Mouse (Mus musculus): ENCODE measurements around the gene Gan. TPM values are rescaled to one million over a fixed set of nuclear protein-coding genes. Genes with fewer than 3 reads are reported as not detected.

The Gan gene
- total and polyA plus RNA-seq, 3 experiments, result 1.5 to 2.9 (median 2.8) TPM

DNA sequence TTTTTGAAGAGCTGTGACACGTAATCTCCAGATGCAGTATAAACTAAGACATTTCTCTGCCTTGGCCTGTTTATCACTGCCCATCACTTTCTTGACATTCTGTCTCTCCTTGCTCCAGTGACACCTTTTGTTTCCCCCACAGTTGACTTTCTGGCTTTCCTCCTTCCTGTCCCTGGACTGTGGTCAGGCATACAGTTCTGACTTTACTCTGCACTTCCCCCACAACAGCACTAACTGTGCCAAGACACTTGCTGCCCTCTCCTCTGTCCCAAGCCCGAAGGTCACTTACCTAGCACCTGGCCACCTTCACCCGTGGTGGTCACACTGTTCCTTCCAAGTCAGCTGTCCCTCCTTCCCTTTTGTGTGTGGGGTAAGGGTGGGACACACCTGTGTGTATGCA is 13.9 kb downstream of the Gan start:
- 0 out of 4 replicates have a peak, but pooled peaks cover 0 to 4% of the 10 kb centered on the region in 2 experiments for H3K4me1 ChIP-seq (ENCODE audit: control insufficient read depth in 1 of 2, insufficient read depth in 2 of 2)

DNA sequence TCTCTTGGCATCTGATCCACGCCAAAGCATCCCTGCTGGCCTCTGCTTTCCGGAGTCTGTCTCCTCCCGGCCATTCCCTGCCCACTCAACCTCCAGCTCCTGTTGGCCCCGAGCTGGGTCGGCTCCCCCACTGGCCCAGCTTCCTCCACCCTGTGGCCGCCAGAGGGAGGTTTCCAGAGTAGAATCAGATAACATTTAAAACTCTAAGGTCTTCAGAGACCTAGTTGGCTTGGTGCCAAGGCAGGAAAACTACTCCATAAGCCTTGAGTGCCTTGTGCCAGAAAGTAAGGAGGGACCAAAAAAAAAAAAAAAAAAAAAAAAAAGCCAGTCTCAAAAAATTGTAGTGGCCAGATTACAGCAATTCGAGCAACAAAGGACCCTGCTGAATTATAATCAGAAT is 15.0 kb downstream of the Gan start:
- H3K27ac ChIP-seq (ENCODE audit: insufficient read depth, low read depth), result no peak overlapping the region
- 0 out of 4 replicates have a peak, but pooled peaks cover 0 to 4% of the 10 kb centered on the region in 2 experiments for H3K4me1 ChIP-seq (ENCODE audit: control insufficient read depth in 1 of 2, insufficient read depth in 2 of 2)
- H3K4me3 ChIP-seq (replicated peaks in 1 of 3; ENCODE audit: low read depth in 2 of 3, low read length in 2 of 3, poor library complexity in 1 of 3), result no peak overlapping the region
- H3K4me2 ChIP-seq (ENCODE audit: insufficient read depth, low read depth, poor library complexity, severe bottlenecking), result no peak overlapping the region
- dilution Hi-C loops (cut with MboI; ENCODE audit: extremely low pct_ligation_motif_present, extremely low pct_unique_long_range_greater_than_20kb, low sequenced_read_pairs), result no loop called here
- DNase-seq (ENCODE audit: extremely low read depth), result no peak
- no peak overlapping the region for H3K9ac ChIP-seq (ENCODE audit: insufficient read depth, low read depth)
- no peaks in the 10 kb centered on the region for H3K27me3 ChIP-seq (replicated peaks)
- peaks cover 0 to 69% of the 10 kb centered on the region in 2 experiments for H3K36me3 ChIP-seq (replicated peaks in 1 of 2; ENCODE audit: control insufficient read depth in 1 of 2, insufficient read depth in 1 of 2, low read length in 1 of 2)
- in situ Hi-C loops (cut with MboI; ENCODE audit: low pct_ligation_motif_present, low pct_unique_long_range_greater_than_20kb, low sequenced_read_pairs), result no loop called here
- no peak for TF ChIP-seq GABPA (IDR thresholded peaks at IDR 0.05; ENCODE audit: insufficient replicate concordance, low read depth, low read length)
- no peak for TF ChIP-seq ELF1 (IDR thresholded peaks at IDR 0.05; ENCODE audit: low read depth, low read length)
- no peak for TF ChIP-seq KAT2A (IDR thresholded peaks at IDR 0.05; ENCODE audit: insufficient replicate concordance, low read length)
- no peak for TF ChIP-seq PAX5 (IDR thresholded peaks at IDR 0.05; ENCODE audit: low read length)
- TF ChIP-seq ZC3H11A (IDR thresholded peaks at IDR 0.05; ENCODE audit: low read depth, low read length), result no peak
- no peak for TF ChIP-seq JUN (IDR thresholded peaks at IDR 0.05; ENCODE audit: insufficient read depth, low read depth, low read length)
- TF ChIP-seq SMC3 (IDR thresholded peaks at IDR 0.05; ENCODE audit: low read depth, low read length), result no peak
- TF ChIP-seq SIN3A (IDR thresholded peaks at IDR 0.05; ENCODE audit: low read length), result no peak
- TF ChIP-seq ZMIZ1 (IDR thresholded peaks at IDR 0.05; ENCODE audit: low read depth, low read length), result no peak
- TF ChIP-seq HCFC1 (IDR thresholded peaks at IDR 0.05; ENCODE audit: low read depth, low read length), result no peak
- no peaks in the 10 kb centered on the region for H3K79me2 ChIP-seq (replicated peaks; ENCODE audit: control insufficient read depth, extremely low read depth, insufficient read depth, poor library complexity, severe bottlenecking)
- H3K9me3 ChIP-seq (replicated peaks; ENCODE audit: low read length), result no peaks in the 10 kb centered on the region

More for the DNA sequence above, 13.9 kb downstream of the Gan start:
- Histone ChIP-seq H3K9me3 (replicated peaks; ENCODE audit: low read length) (no peaks in the 10 kb centered on the region), H3K27me3 (replicated peaks) (no peaks in the 10 kb centered on the region), H3K9ac (ENCODE audit: insufficient read depth, low read depth) (no peak overlapping the region), H3K36me3 (replicated peaks in 1 of 2; ENCODE audit: control insufficient read depth in 1 of 2, insufficient read depth in 1 of 2, low read length in 1 of 2) (peaks cover 0 to 66% of the 10 kb centered on the region in 2 experiments), H3K4me3 (replicated peaks in 1 of 3; ENCODE audit: low read depth in 2 of 3, low read length in 2 of 3, poor library complexity in 1 of 3) (no peak overlapping the region), H3K79me2 (replicated peaks; ENCODE audit: control insufficient read depth, extremely low read depth, insufficient read depth, poor library complexity, severe bottlenecking) (no peaks in the 10 kb centered on the region), H3K4me2 (ENCODE audit: insufficient read depth, low read depth, poor library complexity, severe bottlenecking) (no peak overlapping the region), H3K27ac (ENCODE audit: insufficient read depth, low read depth) (no peak overlapping the region)
- in situ Hi-C loops (cut with MboI; ENCODE audit: low pct_ligation_motif_present, low pct_unique_long_range_greater_than_20kb, low sequenced_read_pairs), result no loop called here
- dilution Hi-C loops (cut with MboI; ENCODE audit: extremely low pct_ligation_motif_present, extremely low pct_unique_long_range_greater_than_20kb, low sequenced_read_pairs), result no loop called here
- no peak for DNase-seq (ENCODE audit: extremely low read depth)
- TF ChIP-seq ZKSCAN1 (IDR thresholded peaks at IDR 0.05; ENCODE audit: borderline replicate concordance, low read depth, low read length) (no peak), HCFC1 (IDR thresholded peaks at IDR 0.05; ENCODE audit: low read depth, low read length) (no peak), MAFK (IDR thresholded peaks at IDR 0.05; ENCODE audit: insufficient replicate concordance, low read length) (no peak)

DNA sequence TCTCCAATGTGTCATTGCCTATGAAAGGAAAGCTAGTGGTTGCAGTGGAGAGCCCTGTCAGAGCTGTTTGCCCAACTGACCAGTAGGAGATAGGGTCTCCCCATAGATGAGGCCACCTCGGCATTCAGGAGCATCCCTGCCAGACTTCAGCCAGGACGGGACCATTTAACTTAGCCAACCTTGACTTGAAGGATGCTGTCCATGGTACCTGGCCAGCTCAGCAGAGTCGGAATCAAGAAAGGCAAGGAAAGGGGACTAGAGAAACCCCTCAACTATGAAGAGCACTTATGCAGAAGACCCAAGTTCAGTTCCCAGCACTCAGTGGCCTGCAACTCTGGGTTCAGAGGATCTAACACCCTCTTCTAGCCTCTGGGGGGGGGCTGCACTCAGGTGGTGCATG is 15.8 kb downstream of the Gan start:
- no peaks in the 10 kb centered on the region for H3K79me2 ChIP-seq (replicated peaks; ENCODE audit: control insufficient read depth, extremely low read depth, insufficient read depth, poor library complexity, severe bottlenecking)
- no peaks in the 10 kb centered on the region for H3K27me3 ChIP-seq (replicated peaks)
- H3K4me1 ChIP-seq (ENCODE audit: control insufficient read depth in 1 of 2, insufficient read depth in 2 of 2), result 0 out of 4 replicates have a peak, but pooled peaks cover 0 to 4% of the 10 kb centered on the region in 2 experiments
- no peaks in the 10 kb centered on the region for H3K9me3 ChIP-seq (replicated peaks; ENCODE audit: low read length)
- H3K4me3 ChIP-seq (replicated peaks in 1 of 3; ENCODE audit: low read depth in 2 of 3, low read length in 2 of 3, poor library complexity in 1 of 3), result no peak overlapping the region
- no peak for DNase-seq (ENCODE audit: extremely low read depth)
- in situ Hi-C loops (cut with MboI; ENCODE audit: low pct_ligation_motif_present, low pct_unique_long_range_greater_than_20kb, low sequenced_read_pairs) (no loop called here), dilution Hi-C loops (cut with MboI; ENCODE audit: extremely low pct_ligation_motif_present, extremely low pct_unique_long_range_greater_than_20kb, low sequenced_read_pairs) (no loop called here)
- no peak overlapping the region for H3K27ac ChIP-seq (ENCODE audit: insufficient read depth, low read depth)
- TF ChIP-seq CTCF (conservative IDR thresholded peaks at IDR 0.05 in 1 of 2, IDR thresholded peaks at IDR 0.05 in 1 of 2; ENCODE audit: low read depth in 2 of 2, low read length in 2 of 2), result no peak
- TF ChIP-seq MEF2A (IDR thresholded peaks at IDR 0.05; ENCODE audit: borderline replicate concordance, low read depth, low read length), result no peak
- no peak for TF ChIP-seq POLR2AphosphoS2 (IDR thresholded peaks at IDR 0.05; ENCODE audit: low read depth, low read length)
- no peak for TF ChIP-seq USF1 (IDR thresholded peaks at IDR 0.05; ENCODE audit: low read depth, low read length)
- TF ChIP-seq PAX5 (IDR thresholded peaks at IDR 0.05; ENCODE audit: low read length), result no peak
- no peak for TF ChIP-seq EP300 (IDR thresholded peaks at IDR 0.05; ENCODE audit: low read length)
- no peak for TF ChIP-seq E2F4 (IDR thresholded peaks at IDR 0.05; ENCODE audit: insufficient replicate concordance, low read depth, low read length)
- no peak for TF ChIP-seq NRF1 (IDR thresholded peaks at IDR 0.05; ENCODE audit: low read depth, low read length)
- TF ChIP-seq TCF12 (IDR thresholded peaks at IDR 0.05; ENCODE audit: low read depth, low read length), result no peak
- no peak for TF ChIP-seq JUN (IDR thresholded peaks at IDR 0.05; ENCODE audit: insufficient read depth, low read depth, low read length)
- TF ChIP-seq KAT2A (IDR thresholded peaks at IDR 0.05; ENCODE audit: insufficient replicate concordance, low read length), result no peak
- no peak overlapping the region for H3K4me2 ChIP-seq (ENCODE audit: insufficient read depth, low read depth, poor library complexity, severe bottlenecking)
- no peak overlapping the region for H3K9ac ChIP-seq (ENCODE audit: insufficient read depth, low read depth)
- peaks cover 0 to 64% of the 10 kb centered on the region in 2 experiments for H3K36me3 ChIP-seq (replicated peaks in 1 of 2; ENCODE audit: control insufficient read depth in 1 of 2, insufficient read depth in 1 of 2, low read length in 1 of 2)

All from CH12.LX (cell line).